Mouse (Mus musculus) mouse embryonic stem cell (cell line): ENCODE measurements around the gene Vcpkmt.
"Not testable (repeated sequence)": the region's sequence is repeated elsewhere in the genome, so short reads cannot be mapped to it uniquely, and the experiment has no call there.

ENCODE experiments used
- in situ Hi-C, 2 experiments: fragments of 300-500 bp; cut with MboI; formaldehyde crosslinking; loops; 1 replicate in 1 of 2; 3 replicates in 1 of 2; pipeline ENCODE4 v1.14.3; 2019 to 2020; ENCODE audit warnings: low sequenced_read_pairs in 2 of 2, low pct_unique_long_range_greater_than_20kb in 1 of 2, mixed read lengths in 1 of 2; ENCODE audit not compliant: unreplicated experiment in 1 of 2

Gene Vcpkmt

DNA sequence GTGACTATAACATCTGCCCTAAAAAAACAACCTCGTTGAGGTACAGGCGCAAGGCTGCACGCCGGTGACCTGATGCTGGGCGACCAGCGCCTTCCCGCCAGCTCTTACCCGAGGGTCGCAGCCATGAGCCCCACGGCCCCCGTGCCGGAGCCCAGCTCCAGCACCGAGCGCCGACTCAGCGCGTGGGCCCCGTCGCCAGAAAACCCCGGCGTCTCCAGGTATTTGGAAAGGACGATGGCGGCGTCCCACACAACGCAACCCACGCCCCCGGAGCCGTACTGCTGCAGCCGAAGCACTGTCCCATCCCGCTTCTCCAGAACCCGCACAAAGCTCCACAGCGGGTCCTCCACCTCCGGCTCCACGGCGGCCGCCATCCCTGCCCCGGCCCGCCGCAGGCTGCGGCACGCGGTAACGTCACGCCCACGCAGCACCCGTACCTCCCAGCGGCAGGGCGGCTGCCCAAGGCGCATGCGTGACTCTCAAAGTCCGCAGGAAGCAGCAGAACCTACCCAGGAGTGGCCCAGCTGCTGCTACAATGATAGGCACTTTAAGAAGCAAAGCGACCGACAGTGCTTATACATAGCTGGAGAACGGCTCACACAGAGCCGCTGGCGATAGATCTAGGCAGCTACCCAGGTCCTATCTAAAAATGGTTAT, at the start of gene Vcpkmt:
Gene Vcpkmt (minus strand): TSS at position 416 of the 657 bp plus-strand sequence.
- in situ Hi-C loops = no loop called here

DNA sequence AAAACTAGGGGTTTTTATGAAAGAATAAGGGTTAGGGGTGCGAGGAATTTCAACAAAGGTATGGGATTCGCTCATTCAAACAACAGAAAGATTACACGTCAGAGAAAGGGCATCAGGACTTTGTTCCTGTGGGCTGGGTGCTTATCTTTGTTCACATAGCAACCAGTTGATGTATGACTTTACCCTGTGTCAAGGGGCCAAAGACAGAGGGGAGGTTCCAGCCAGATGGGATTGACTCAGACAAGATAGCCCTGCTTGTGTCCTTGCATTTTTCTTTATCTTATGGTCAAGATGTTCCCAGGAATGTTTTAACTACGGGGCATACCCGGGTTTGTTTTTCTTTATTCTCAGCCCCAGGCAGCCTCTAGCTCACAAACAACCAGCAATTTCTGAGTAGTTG, 35.8 kb upstream of the Vcpkmt start:
- in situ Hi-C loops = not testable (repeated sequence)

DNA sequence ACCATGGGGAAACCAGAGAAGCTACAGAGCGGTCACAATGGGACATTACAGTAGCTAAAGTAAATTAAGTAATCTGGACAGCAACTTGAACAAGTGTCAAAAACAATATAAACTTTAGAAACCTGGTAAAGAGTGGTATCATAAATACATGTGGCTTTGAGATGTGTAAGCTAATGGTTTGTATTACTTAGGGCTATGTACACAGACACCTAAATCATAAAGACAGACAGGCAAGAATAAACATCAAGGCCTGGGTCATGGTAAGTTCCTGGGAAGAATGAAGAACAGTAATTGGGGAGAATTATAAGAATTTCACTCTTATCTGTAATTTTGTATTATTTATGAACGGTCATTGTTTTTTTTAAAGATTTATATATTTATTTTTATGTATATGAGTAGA, 21.5 kb upstream of the Vcpkmt start:
- in situ Hi-C loops = no loop called here

DNA sequence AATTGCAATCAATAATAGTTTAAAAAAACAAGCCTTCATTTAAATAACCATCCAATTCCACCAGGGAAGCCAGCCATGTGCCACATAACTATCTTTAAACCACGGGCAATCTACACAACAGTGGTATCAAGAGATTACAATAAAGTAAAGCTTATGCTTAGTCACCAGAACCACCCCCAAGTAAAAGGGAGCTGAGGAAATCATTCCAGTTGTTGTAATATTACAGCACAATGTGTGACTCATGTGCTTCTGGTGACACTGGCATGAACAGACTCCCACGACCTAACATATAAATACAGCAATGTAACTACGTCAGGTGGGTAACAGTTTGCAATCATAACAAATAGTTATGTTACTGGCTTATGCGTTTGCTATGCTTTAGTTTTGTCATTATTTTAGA, 14.6 kb upstream of the Vcpkmt start:
- in situ Hi-C loops = no loop called here

DNA sequence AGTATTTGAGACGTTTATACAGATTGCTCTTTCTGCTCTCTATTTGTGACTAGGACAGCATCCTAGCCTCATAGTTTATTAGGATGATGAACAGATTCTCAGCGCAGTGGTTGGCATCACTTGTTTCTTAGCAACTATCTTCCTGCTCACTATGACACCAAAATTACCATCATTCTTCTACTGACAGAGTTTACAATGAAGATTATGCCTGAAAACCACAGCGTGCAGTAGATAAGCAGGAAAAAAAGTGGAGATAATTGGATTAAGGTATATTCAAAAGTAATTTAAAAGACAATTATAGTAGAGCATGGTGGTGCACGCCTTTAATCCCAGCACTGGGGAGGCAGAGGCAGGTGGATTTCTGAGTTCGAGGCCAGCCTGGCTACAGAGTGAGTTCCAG, 10.3 kb upstream of the Vcpkmt start:
- in situ Hi-C loops = no loop called here

DNA sequence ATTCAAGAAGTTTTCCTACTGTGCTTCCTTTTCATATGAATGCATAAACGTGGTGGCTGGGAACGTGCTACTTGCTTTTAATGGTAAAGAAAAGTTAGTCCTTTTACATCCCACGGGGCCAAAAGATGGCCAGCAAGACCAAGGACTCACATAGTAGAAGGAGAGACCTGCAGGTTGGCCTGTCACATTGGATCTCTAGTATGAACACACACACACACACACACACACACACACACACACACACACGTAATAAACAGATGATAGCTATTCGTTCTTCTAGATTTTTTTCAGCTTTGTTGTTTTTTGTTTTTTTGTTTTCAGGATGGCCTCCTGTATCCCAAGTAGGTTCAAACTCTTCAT, 422 bp upstream of the Vcpkmt start:
- in situ Hi-C loops = no loop called here

DNA sequence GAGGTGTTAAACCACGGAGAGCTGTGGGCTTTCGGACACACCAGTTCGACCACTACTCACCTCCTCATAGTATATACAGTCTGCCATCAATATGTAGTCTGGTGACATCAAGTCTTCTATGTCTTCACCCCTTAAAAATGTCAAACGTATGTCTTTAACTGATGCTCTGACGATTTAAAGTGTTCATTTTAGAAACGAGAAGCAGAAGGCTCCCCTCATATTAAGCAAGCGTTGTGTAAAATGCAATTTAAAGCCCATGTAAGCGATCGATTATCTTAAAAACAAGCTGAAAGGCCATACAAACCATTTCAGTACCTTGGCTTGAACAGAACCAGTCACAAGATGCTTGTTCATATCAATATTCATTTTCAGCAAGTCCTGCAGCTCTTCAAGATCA, 614 bp downstream of the Vcpkmt start:
- in situ Hi-C loops = no loop called here

DNA sequence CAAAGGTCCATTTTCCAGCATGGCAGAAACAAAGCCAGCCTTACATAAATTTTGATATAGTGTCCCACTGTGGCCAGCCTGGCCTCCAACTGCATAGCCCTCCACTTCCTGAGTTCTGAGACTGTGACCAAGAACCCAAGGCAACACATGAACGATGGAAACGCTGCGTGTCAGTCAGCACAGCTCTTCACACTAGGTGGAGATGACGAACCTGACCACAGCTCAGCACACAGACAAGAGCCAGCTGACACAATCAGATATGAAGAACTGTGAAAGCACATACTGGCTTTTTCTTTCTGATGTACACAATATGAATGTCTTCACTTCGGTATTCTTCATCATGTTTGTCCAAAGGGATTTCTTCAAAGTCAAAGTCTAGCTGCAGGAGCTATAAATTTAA, 3.2 kb downstream of the Vcpkmt start:
- in situ Hi-C loops = loop anchor here in 1 of 2 experiments (10.0 kb wide), 1 partner anchor 205 kb away; the partner anchor contains the start of genes Arf6 and Gm9887

DNA sequence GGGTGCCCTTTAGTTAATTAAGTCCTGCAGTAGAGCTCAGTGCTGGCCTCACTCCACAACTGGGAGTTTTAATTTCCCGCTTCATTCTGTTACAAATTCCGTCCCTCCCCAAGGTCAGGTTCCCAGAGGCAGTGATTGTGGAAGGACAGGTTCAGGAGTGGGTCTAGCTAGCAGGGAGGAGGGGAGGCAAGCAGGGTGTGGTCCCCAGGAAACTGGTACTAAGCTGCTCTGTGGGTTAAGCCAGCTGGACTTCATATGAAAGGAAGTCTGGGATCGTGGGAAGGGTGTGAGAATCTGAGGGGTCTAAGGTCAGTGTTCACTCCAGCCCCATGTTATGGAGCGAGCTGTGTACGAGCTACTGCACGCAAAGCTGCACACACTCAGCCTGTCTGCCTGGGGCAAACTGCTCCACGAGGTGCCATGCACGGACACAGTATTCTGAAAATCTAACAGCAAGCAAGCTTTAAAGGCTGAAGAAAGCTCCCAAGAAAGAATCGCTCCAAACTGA, 6.7 kb downstream of the Vcpkmt start:
- in situ Hi-C loops = loop anchor here in 1 of 2 experiments (10.0 kb wide), 1 partner anchor 201 kb away; the partner anchor contains the start of genes Arf6 and Gm9887

DNA sequence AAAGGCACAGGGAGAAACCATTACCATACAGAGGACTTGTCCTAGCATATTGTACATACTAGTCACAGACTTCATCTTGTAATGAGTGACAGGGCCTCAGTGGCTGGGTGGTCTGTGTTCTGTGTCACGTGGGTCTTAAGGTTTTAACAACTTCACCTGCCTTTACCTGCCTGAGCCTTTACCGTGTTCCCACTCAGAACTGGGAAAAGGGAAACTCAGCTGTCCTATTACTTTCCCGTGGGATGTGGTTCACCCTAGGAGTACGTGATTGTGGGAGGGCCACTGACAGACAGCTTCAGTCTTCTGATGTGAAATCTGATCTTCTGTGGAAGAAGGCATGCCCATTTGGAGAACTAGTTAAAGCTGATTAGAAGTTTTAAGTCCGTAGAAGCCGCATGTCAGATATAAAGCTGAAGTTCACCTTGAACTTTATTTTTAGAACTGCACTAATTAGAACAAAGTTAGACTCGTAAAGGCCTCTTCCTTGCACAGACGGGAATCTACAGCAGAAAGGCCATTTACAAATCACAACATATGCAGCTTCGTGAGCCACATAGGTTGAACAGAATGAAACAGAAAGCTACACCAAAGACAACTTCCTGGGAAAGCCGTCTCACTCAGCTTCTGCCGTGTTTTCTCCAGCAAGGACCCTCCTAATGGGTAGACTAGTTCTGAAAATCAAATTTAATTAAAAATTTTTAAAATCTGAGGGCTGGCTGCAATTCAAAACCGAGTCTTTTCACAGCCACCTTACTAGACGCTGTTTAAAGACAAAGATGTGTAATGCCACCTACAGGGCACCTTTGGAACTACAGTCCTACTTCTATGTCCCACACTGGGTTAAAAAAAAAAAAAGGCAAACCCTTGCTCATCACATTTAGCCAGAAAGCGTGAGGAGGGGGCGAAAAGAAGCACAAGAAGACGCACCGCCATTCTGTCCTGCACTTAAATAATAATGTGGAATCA, 8.6 kb downstream of the Vcpkmt start:
- in situ Hi-C loops = loop anchor here in 1 of 2 experiments (10.0 kb wide), 1 partner anchor 199 kb away; the partner anchor contains the start of genes Arf6 and Gm9887

DNA sequence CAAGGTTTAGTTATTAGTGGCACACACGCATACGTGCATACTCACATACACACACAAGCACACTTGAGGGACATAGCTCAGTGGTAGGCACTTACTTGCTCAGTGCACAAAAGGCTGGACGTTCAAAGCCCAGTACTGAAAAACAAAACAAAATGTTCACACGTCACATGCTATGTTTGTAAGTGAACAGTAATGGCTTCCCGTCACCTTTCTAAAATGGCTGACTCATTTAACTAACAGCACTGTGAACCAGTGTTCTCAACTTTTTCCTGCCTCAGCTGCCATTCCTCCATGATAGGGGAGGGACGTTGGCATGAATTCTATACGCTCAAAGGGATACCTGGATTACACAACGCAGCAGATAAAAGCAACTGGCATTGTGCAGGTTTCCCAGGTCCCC, 9.6 kb downstream of the Vcpkmt start:
- in situ Hi-C loops = loop anchor here in 1 of 2 experiments (10.0 kb wide), 1 partner anchor 198 kb away; the partner anchor contains the start of genes Arf6 and Gm9887

DNA sequence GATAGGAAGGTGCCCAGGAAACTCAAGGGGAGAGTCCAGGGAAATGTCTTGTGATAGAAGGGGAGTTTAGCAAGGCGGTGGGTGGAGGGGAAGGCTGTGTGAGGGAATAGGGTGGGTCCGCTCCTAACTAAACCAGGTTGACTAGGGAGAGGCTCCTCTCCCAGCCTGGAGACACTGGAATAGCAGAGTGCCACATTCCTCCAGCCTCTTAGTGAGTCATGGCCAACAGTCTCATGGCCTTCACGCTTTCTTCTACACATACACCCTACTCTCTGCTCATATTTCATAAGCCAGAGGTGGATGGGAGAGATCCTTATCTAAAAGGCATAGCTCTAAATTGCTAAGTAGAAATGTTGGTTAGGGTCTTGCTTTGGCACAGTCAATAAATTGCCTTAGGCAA, 12.9 kb downstream of the Vcpkmt start:
- in situ Hi-C loops = loop anchor here in 1 of 2 experiments (10.0 kb wide), 1 partner anchor 195 kb away; the partner anchor contains the start of genes Arf6 and Gm9887

DNA sequence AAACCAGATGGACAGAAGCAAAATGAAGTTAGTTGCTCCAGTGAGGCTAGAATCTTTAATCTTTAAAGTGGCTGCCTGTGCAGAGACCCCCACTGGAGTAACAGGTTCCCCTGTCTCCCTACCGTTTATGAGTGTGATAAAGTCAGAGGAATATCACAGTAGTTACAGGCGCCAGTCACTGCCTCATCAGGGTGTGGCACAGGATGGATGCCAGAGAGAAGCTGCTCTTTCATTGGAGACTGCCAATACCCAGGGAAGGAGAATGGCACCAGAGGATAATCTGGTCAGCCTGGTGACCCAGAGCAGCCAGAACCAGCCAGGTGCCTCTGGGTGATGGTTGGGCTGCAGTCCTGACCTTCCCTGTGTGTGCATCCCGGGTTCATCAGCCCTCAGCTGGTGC, 14.6 kb downstream of the Vcpkmt start:
- in situ Hi-C loops = no loop called here

DNA sequence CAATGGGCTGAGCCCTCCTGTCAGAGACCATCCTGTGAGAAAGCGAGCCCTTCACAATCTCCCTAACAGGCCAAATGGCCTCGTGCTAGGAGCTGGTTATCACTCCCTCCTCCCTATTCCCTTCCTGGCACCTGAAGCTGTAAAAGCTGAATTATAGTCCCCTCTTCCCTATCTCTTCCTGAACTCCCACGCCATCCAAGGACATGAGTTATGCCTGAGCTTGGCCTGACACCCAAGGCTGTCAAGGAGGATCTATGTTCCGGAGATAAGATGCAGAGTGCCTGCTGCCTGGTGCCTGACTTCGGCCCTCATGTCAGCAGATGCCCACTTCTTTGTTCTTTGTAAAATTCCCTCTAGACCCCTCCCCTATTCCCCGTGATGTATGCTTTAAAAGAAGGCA, 21.8 kb downstream of the Vcpkmt start:
- in situ Hi-C loops = not testable (repeated sequence)

DNA sequence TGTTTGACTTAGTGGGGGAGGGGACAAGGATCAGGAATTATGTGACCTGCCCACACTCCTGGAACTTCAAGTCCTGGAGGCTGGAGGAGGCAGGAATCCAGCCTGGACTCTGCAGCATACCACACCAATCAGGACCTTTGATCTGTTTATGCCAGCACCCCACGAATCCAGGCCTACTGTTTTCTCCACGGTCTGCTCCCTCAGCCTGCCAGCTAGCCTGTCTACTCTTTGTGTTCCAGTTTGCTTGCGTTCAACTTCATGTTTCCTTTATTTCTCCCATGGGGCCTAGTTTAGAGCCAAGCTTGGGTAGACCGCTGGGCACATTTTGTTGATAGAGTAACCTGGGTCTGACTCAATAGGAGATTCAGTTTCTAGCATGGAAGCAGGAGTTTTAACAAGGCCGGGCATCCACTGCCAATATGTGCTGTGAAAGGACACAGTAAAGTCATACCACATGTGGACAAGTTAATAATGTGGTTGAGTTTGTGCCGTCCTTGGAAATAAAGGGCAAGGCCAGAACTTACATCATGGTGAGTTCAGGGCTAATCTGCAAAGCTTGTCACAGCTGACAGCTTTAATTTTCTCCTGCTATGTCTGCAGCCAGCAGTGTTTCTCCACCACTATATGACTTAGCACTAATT, 26.5 kb downstream of the Vcpkmt start:
- in situ Hi-C loops = no loop called here

DNA sequence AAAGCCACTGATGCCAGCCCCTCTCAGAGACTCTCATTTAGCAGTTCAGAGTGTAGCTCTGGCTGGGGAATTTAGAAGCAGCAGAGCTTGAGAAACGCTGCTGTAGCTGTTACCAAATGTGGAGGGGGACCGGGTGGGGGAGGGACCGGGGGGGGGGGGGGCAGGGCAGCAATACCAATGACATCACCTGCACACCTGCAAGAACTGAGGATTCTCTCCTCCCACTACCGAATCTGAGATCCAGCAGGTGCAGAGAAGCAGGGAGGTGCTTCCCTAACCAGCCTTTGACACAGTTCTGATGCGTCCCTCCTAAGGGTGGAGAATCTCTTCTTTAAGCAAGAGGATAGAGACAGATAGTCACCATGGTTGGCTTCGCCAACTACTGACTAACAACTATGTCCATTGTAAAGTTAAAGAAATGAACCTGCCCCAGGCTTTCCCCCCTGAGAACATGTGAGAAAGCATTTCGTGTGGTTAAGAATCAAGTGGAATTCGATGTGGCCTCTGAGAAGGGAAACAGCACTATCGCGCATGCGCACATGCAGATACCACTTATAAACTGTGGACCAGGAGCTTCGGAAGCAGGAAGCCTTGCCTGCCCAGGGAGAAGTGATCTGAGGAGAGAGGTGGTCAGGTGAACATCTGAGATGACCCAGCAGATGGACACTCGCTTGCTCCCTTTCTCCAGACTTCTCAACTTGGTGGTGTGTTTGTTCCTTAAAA, 37.2 kb downstream of the Vcpkmt start:
- in situ Hi-C loops = no loop called here

DNA sequence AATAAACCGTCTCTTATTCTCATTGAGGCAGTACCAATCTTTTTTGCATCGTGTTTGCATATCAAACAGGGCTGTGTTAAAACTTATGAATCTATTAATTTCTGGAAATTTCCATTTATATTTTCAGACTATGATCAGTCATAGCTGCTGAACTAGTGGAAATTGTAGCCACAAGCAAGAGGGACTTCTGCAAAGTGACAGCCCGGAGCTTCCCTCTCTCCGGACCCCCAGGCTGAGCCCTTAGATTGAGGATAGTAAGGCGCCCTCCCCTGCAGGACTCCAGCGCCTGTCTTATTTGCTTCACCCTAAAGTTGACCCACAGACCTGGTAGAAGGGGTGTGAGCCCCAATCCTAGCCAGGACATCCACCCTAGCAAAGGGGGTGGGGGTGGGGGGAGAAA, 37.8 kb downstream of the Vcpkmt start:
- in situ Hi-C loops = no loop called here

DNA sequence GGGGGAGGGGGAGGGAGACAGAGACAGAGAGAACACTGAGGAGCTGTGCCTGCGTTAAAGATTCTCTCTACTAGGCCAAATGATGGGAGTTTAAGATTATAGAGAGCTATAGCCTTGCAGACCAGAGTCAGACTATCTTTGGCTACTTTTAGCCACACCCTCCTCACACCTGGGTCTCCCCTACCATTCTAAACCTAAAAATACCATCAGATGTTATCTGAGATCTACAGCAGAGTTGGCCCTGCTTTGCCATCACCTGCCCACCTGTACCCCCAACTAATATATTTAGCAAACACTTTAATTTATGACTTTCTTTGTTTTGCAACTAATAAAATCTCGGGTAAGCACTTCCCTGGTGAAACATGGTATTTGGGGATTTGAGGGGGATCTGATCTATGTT, 38.3 kb downstream of the Vcpkmt start:
- in situ Hi-C loops = no loop called here
